ENCODE assay signal across 8 mouse cellular contexts in the genomic region with DNA sequence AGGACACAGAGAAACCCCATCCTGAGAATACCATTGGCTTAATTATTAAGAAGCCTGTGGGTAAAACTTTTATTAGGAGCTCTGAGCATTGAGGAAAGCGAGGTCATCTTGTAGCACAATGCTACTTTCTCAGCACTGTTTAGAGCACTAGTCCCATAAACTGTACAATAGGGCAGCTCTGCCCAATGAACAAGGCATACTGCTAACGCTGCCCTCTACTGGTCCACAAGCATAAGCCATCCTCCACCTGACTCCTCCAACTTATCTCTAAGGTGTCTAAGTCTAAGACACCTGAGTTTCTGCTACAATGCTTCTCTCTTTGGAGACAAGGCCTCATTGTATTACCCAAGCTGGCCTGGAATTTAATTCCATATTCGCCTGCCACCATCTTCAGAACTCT. TPM values are rescaled to one million over a fixed set of nuclear protein-coding genes. Genes with fewer than 3 reads are reported as not detected.
A peak's percentile ranks its signal among the peaks of the same experiment; 100 is the strongest.
DNase-seq lines count a peak whose midpoint lies in the region; ATAC-seq and TF ChIP-seq lines count a peak whose summit lies in the region.

No protein-coding gene starts in this region.

- H3K9ac ChIP-seq in heart, embryonic 11.5 days (ENCODE audit: low read depth, low read length): no peak overlapping the region
- no peak overlapping the region for H3K9ac ChIP-seq in lung, embryonic 14.5 days

- H3K36me3 ChIP-seq in heart, embryonic 11.5 days (ENCODE audit: control insufficient read depth, insufficient read depth, low read length): peaks cover 32% of the 10 kb centered on the region
- H3K36me3 ChIP-seq in lung, embryonic 14.5 days (ENCODE audit: insufficient read depth): peaks cover 85% of the 10 kb centered on the region
- peaks cover 94% of the 10 kb centered on the region for H3K36me3 ChIP-seq in forebrain, embryonic 10.5 days (replicated peaks)

- H3K27me3 ChIP-seq in heart, embryonic 11.5 days (ENCODE audit: control insufficient read depth, insufficient read depth, low read length): no peaks in the 10 kb centered on the region
- no peaks in the 10 kb centered on the region for H3K27me3 ChIP-seq in lung, embryonic 14.5 days (ENCODE audit: insufficient read depth, low read length)
- no peaks in the 10 kb centered on the region for H3K27me3 ChIP-seq in forebrain, embryonic 10.5 days (ENCODE audit: poor library complexity, severe bottlenecking)

- no peak overlapping the region for H3K27ac ChIP-seq in heart, embryonic 11.5 days (ENCODE audit: low read depth, low read length)
- H3K27ac ChIP-seq in lung, embryonic 14.5 days (ENCODE audit: low read depth): no peak overlapping the region
- no peak overlapping the region for H3K27ac ChIP-seq in forebrain, embryonic 10.5 days

- no peak overlapping the region for H3K4me2 ChIP-seq in heart, embryonic 11.5 days
- no peak overlapping the region for H3K4me2 ChIP-seq in lung, embryonic 14.5 days

- DNase-seq in heart, postnatal 10 days: no peak
- peak; percentile 58 for DNase-seq in CD4-positive helper T cell, adult 2 months (ENCODE audit: low read depth, low spot score)
- peak; percentile 46 for DNase-seq in c-Kit-negative CD71-positive TER-119-positive erythroid progenitor cells, embryonic 14.5 days (ENCODE audit: low read depth, low spot score)
- peak; percentile 65 for DNase-seq in lung, embryonic 14.5 days
- DNase-seq in forebrain, embryonic 10.5 days (ENCODE audit: extremely low spot score, low spot score): no peak
- DNase-seq in ovary, postnatal 36 days (ENCODE audit: low spot score): no peak
- DNase-seq in heart, adult 8-10 months (ENCODE audit: low spot score): no peak

- 70% methylated on average over 3 of the region's 3 CpGs for WGBS in heart, embryonic 11.5 days (ENCODE audit: insufficient replicate concordance)
- 65% methylated on average over 3 of the region's 3 CpGs for WGBS in lung, embryonic 14.5 days
- WGBS in forebrain, embryonic 10.5 days: 74% methylated on average over 3 of the region's 3 CpGs

- TF ChIP-seq CTCF in lung, embryonic 14.5 days (IDR thresholded peaks at IDR 0.05; ENCODE audit: low read depth): peak; percentile 71

- no peak overlapping the region for H3K4me3 ChIP-seq in heart, embryonic 11.5 days (ENCODE audit: low read depth, low read length)
- H3K4me3 ChIP-seq in lung, embryonic 14.5 days (ENCODE audit: low read depth, low read length): no peak overlapping the region
- H3K4me3 ChIP-seq in forebrain, embryonic 10.5 days: no peak overlapping the region

- peaks cover 5% of the 10 kb centered on the region; the same call in 1 of the 2 replicates for H3K4me1 ChIP-seq in heart, embryonic 11.5 days (ENCODE audit: control insufficient read depth, insufficient read depth, low read length)
- no peaks in the 10 kb centered on the region for H3K4me1 ChIP-seq in lung, embryonic 14.5 days (ENCODE audit: insufficient read depth)
- no peaks in the 10 kb centered on the region for H3K4me1 ChIP-seq in forebrain, embryonic 10.5 days

- 0 out of 2 replicates have a peak, but pooled peaks have one; percentile 10 for ATAC-seq in heart, embryonic 11.5 days (replicated peaks; ENCODE audit: insufficient number of reproducible peaks, low FRiP score, low TSS enrichment)
- ATAC-seq in lung, embryonic 14.5 days (ENCODE audit: insufficient read depth): no peak

- intact Hi-C loops in heart, postnatal 10 days (cut with DNase I): no loop called here

- H3K9me3 ChIP-seq in heart, embryonic 11.5 days (replicated peaks; ENCODE audit: control insufficient read depth, low read length): no peaks in the 10 kb centered on the region
- no peaks in the 10 kb centered on the region for H3K9me3 ChIP-seq in lung, embryonic 14.5 days (ENCODE audit: low read depth, low read length)
- no peaks in the 10 kb centered on the region for H3K9me3 ChIP-seq in forebrain, embryonic 10.5 days

RNA-seq across cellular contexts. Expression of gene Gtpbp2, which starts 9.7 kb away (rescaled TPM):
- 24.9 and 28.6 TPM in 2 replicates for polyA plus RNA-seq in heart, embryonic 11.5 days (2014; fragmentation: Nextera tagmentation; extraction: Ambion mirVana)
- total RNA-seq in heart, postnatal 10 days (2021): 10 to 100 TPM; 83.5 to 84.8 TPM
- polyA plus RNA-seq in lung, embryonic 14.5 days (2014; fragmentation: Nextera tagmentation; extraction: Ambion mirVana): 32.8 and 37.9 TPM in 2 replicates
- polyA plus RNA-seq in forebrain, embryonic 10.5 days (2016; fragmentation: Nextera tagmentation; extraction: Ambion mirVana): 29.8 and 30.0 TPM in 2 replicates
- total RNA-seq in heart, adult 8-10 months (2022): 10 to 100 TPM; 55.8 to 74.5 (median 59.0) TPM

RNA-seq across cellular contexts. Expression of gene Mad2l1bp, which starts 17.2 kb away (rescaled TPM):
- 38.8 and 39.8 TPM in 2 replicates for polyA plus RNA-seq in heart, embryonic 11.5 days (2014; fragmentation: Nextera tagmentation; extraction: Ambion mirVana)
- 10 to 100 TPM; 18.5 to 21.6 TPM for total RNA-seq in heart, postnatal 10 days (2021)
- polyA plus RNA-seq in lung, embryonic 14.5 days (2014; fragmentation: Nextera tagmentation; extraction: Ambion mirVana): 41.3 and 46.5 TPM in 2 replicates
- 36.3 and 36.8 TPM in 2 replicates for polyA plus RNA-seq in forebrain, embryonic 10.5 days (2016; fragmentation: Nextera tagmentation; extraction: Ambion mirVana)
- 10 to 100 TPM; 19.2 to 27.4 (median 21.6) TPM for total RNA-seq in heart, adult 8-10 months (2022)

RNA-seq across cellular contexts. Expression of gene Rsph9, which starts 26.5 kb away (rescaled TPM):
- polyA plus RNA-seq in heart, embryonic 11.5 days (2014; fragmentation: Nextera tagmentation; extraction: Ambion mirVana): 6.1 and 6.7 TPM in 2 replicates
- 1 to 10 TPM; 1.3 to 2.3 TPM for total RNA-seq in heart, postnatal 10 days (2021)
- 10.4 and 10.9 TPM in 2 replicates for polyA plus RNA-seq in lung, embryonic 14.5 days (2014; fragmentation: Nextera tagmentation; extraction: Ambion mirVana)
- 8.9 and 11.3 TPM in 2 replicates for polyA plus RNA-seq in forebrain, embryonic 10.5 days (2016; fragmentation: Nextera tagmentation; extraction: Ambion mirVana)
- total RNA-seq in heart, adult 8-10 months (2022): under 1 TPM; 0.57 to 0.97 (median 0.84) TPM

RNA-seq across cellular contexts. Expression of gene Polh, which starts 31.9 kb away (rescaled TPM):
- polyA plus RNA-seq in heart, embryonic 11.5 days (2014; fragmentation: Nextera tagmentation; extraction: Ambion mirVana): 12.1 and 12.3 TPM in 2 replicates
- 10 to 100 TPM; 11.6 to 15.9 TPM for total RNA-seq in heart, postnatal 10 days (2021)
- 19.6 and 20.5 TPM in 2 replicates for polyA plus RNA-seq in lung, embryonic 14.5 days (2014; fragmentation: Nextera tagmentation; extraction: Ambion mirVana)
- 14.5 and 14.6 TPM in 2 replicates for polyA plus RNA-seq in forebrain, embryonic 10.5 days (2016; fragmentation: Nextera tagmentation; extraction: Ambion mirVana)
- total RNA-seq in heart, adult 8-10 months (2022): 1 to 10 TPM; 7.2 to 9.0 (median 8.5) TPM

RNA-seq across cellular contexts. Expression of gene Xpo5, which starts 32.0 kb away (rescaled TPM):
- 32.3 and 32.6 TPM in 2 replicates for polyA plus RNA-seq in heart, embryonic 11.5 days (2014; fragmentation: Nextera tagmentation; extraction: Ambion mirVana)
- total RNA-seq in heart, postnatal 10 days (2021): 10 to 100 TPM; 21.6 to 27.4 TPM
- polyA plus RNA-seq in lung, embryonic 14.5 days (2014; fragmentation: Nextera tagmentation; extraction: Ambion mirVana): 52.5 and 57.0 TPM in 2 replicates
- polyA plus RNA-seq in forebrain, embryonic 10.5 days (2016; fragmentation: Nextera tagmentation; extraction: Ambion mirVana): 79.7 and 80.4 TPM in 2 replicates
- 10 to 100 TPM; 20.0 to 23.2 (median 21.6) TPM for total RNA-seq in heart, adult 8-10 months (2022)

Comparison
In these comparisons a context has a peak if more than half of its experiments do, and no peak if none do; other contexts are left out.
1. DNase-seq: peak in CD4-positive helper T cell, adult 2 months (single experiment), c-Kit-negative CD71-positive TER-119-positive erythroid progenitor cells, embryonic 14.5 days (single experiment) and lung, embryonic 14.5 days (single experiment); none in heart, postnatal 10 days (0 of 2), forebrain, embryonic 10.5 days (single experiment), ovary, postnatal 36 days (single experiment) and heart, adult 8-10 months (single experiment).